Mouse (Mus musculus): Measurements from ENCODE around the gene Efna2.

Efna2 gene

DNA sequence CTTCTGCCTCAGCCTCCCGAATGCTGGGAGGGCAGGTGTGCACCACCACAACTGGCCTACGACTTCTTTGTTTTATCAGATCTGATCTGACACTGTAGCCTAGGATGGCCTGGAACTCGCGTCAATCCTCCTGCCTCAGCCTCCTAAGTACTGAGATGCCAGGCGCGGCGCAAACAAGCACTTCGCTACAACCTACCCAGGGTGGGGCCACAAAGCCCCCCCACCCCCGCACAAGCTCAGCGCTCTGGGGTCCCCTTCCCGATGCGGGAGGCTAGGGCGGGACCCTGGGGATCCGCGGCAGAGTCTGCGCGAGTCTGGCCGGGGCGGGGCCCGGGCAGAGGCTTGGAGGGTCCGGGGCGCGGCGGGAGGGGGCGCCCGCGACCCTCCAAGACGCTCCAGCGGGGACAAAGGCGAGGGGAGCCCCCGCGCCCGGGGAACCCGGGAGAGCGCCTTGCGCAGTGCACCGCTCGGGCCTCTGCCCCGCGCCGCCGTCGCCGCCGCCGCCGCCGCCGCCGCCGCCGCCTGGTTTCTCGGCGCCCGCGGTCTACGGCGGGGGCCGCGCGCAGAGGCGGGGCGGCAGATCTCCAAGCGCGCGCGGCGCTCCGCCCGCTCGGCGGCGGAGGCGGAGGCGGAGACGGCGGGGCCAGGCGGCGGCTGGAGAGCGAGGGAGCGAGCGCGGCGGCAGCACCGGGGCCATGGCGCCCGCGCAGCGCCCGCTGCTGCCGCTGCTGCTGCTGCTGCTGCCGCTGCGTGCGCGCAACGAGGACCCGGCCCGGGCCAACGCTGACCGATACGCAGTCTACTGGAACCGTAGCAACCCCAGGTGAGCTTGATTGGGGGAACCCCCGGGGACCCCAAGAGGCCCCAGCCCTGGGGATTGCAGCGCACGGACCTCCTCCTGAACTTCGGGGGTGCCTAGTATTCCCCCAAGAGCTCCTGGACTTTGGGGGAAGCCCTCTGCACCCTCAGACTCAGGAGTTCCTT lies at the start of gene Efna2:
TSS of gene Efna2 (plus strand) at position 415 of the 984 bp plus-strand sequence.
- peak; percentile 20 for DNase-seq

DNA sequence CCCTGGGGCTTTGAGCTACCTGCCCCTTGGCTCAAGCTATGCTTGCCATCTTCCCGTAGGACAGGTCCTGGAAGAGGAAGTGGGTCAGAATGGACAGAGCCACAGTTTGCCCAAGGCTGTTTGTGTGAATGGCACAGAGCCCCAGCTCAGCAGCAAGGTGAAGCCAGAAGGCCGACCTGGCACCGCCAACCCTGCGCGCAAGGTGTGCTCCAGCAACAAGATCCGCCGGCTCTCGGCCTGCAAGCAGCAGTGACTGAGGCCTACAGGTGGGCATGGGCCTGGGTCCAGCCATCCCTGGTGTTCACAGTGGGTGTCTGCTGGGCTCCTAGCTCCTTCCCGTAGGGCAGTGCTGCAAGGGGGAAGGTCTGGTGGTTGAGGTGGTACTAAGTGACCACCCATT lies 49.4 kb upstream of the Efna2 start:
- no peak for DNase-seq

DNA sequence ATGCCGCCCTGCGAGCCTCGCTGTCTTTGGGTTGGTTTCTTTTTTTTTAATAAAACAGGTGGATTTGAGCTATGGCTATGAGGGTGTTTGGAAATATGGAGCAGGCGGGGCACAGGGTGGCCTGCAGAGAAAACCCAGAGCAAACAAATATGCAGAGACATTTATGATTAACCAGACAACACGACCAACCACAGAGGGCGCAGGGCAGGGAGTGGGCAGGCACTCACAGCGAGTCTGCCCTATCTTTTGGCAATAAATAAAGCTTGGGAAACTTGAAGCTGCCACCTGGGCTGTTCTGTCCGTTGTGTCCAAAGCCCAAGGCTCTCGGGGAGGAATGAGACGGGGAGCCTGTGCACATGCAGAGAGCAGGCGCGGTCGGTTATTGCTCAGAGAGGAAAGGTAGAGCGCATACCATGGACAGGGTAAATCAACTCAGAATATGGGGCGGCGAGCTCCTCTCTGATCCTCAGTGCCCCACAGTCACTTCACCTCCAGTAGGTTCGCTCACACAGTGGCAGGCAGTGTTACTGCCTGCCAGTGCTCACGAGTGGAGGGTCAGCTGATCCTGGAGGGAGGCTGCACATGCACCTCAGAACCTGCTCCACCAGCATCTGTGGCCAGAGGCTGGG lies 48.8 kb upstream of the Efna2 start:
- DNase-seq: peak; percentile 86

DNA sequence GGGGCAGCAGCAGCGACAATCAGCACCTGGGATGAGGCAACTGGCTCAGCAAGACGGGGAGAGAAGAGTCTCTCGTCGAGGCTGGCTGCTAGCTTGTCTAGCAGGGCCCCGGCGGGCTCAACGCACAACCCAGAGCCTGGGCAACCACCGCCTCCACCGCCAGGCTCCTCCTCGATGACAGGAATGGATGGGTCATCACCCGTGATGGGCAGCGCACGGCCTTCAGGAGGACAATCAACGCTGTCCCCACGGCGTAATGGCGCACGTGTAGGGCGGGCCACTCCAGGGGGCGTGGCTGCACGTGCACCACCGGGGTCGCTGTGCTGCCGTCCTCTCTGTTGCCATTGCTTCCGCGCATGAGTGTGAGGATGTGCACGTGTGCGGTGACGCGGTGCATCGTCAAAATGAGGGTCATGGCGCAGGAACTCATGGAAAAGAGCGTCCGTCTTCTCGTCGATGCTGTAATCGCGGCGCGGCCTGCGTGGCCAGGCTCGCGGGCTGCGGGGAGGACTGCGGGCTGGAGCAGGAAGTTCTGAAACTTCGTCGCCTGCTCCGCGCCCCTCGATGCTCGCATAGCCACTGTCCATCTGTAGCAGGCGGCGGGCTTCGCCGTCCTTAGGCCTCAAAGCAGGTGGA lies 47.8 kb upstream of the Efna2 start:
- DNase-seq: no peak

DNA sequence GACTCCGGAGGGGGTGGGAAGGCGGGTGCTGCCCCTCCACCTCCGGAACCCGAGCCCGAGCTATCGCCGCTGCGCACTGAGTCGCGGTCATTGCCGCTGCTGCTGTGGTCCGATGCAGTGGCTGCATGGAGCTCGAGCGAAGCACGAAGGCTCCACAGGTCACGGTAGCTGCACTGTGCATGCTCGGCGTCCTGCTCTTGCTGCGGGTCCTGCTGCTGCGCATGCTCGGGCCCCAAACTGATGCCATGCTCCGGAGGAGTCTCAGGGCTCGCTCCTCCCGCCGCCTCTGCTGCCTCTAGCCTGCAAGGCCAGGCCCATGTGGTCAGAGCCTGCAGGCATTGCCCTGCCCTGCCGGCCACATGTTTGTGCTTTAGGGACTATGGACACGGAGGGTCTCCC lies 47.3 kb upstream of the Efna2 start:
- DNase-seq: no peak

DNA sequence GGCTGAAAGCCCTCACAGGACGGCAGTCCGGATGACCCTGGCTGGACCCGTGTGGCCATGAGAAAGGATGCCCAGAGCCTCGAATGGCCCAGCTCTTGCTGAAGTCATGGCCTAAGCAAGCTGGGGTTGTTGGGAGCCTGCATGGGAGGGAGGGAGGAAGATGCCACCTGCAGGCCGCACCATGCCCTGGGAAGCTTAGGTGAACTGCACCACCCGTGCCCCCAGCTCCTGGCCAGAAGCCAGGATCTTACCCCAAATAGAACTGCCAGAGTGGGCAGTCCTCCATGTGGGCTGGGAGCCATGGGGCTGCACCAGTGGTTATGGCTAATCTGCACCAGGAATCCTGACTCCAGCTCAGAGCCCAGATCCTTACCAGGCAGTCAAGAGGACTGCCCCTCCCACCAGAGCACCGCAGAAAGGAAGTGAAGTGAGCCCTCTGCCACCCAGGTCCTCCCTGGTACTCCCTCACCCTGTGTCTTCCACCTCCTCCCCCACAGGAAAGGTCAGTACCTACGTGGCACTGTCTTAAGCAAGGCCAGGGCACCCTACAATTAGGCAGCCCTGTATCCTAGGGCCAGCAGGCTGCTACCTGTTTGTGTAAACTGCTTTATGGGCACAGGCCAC lies 45.9 kb upstream of the Efna2 start:
- DNase-seq: peak; percentile 45

DNA sequence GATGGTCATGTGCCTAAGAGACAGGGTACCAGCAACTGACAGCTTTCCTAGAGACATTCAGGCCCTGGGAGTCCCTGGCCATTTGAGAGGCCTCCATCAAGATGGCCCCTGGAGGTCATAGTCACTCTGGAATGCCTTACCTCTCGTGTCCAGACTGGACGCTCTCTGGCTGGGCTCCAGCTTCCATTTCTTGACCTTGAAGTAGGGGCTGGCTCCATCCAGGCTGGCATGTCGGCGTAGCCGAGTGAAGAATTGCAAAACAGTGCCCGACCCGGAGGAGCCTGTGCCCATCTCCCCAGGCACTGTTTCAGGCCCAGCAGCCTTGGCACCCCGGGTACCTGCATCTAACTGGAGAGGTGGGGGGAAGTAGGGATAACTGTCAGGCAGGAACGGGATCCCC lies 44.9 kb upstream of the Efna2 start:
- DNase-seq: no peak

DNA sequence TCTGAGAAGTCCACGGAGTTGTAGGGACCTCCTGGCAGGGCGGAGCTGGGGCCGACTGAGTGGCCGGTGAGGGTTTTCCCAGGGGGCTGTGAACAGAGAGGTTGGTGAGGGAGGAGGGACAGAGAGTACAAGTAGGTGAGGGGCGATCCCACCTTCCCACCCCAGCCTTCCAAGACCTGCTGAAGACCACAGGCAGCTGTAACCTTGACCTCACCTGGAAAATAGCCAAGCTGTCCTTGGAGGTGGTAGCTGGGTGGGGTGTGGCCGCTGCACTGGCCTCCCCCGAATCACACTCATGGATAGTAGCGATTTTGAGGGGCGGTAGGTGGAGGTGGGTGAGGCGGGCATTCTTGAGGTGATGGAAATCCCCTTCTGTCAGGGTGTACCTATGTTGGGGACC lies 44.1 kb upstream of the Efna2 start:
- DNase-seq: no peak

DNA sequence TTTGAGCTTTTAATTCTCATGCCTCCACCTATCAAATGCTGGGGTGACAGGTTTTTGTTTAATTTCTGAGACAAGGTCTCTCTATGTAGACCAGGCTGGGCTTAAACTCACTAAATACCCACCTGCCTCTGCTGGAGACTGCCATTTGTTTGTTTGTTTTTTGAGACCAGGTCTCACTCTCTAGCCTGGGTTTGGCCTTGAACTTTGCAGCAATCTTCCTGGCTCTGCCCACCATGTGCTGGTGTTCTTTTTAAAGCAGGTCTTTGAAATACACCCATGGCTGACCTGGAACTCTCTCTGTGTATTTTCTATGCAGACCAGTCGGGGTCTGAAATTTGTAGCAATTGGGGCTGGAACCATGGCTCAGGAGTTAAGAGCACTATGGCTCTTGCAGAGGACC lies 43.6 kb upstream of the Efna2 start:
- DNase-seq: no peak

DNA sequence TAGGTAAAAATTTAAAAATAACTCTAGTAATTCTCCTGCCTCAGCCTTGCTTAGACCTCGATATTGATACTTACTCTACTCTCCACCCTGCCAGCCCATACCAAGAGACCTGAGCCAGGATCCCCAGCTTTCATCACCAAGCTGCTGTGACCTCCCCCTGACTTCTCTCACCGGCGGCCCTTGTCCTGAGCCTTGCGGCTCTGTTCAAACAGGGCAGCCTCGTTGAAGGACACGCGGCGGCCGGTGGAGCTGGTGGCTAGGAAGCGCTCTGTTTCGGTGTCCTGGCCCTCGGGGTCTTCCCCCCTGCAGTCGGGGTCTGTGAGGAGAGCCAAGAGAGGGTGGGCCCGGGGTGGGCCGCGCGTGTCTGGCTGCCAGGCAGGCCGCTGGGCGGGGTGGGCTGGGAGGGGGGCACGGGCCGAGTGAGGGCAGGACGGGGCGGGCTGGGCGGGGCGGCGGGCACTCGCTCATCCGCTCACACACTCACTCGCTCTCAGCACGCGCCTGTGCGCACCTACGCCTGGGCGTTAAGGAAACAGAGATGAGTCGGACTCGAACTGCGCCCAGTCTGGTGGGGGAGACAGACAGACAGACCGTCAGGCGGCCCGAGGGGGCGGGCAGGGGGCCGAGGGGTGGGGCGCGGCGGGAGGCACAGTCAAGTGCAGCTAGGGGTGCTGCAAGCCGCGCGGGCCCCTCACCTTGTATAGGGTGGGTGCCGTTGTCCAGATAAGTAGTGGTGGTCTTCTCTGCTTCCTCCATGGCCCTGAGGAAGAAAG lies 42.9 kb upstream of the Efna2 start:
- no peak for DNase-seq

DNA sequence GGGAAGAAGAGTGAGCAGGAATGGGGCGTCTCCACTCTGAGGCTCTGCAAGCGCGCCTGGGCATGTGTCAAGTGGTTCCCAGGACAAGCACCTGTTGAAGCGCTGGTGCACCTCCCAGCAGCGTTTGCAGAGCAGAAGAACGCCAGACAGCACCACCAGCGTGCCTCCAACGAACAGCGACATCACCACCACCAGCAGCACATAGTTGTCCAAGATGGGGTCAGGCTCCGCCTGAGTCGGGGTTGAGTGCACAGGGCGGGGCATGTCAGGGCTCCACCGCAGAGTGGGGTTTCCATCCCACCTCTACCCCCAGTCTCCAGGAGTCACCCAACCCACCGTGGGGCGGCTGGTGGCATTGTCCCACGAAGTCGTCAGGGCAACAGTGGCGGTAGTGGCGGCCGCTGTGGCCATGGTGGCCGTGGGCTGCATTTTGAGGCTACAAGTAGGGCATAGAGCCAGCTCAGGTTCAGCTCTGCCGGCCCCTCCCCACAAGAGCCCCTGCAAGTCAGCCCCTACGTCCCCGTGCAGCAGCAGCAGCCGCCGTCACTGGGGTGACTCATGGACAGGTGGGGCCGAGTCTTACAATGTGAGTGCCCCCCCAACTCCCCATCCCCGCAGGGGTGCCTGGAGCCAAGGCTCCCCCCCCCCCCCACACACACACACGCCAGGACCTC lies 42.2 kb upstream of the Efna2 start:
- DNase-seq: no peak

DNA sequence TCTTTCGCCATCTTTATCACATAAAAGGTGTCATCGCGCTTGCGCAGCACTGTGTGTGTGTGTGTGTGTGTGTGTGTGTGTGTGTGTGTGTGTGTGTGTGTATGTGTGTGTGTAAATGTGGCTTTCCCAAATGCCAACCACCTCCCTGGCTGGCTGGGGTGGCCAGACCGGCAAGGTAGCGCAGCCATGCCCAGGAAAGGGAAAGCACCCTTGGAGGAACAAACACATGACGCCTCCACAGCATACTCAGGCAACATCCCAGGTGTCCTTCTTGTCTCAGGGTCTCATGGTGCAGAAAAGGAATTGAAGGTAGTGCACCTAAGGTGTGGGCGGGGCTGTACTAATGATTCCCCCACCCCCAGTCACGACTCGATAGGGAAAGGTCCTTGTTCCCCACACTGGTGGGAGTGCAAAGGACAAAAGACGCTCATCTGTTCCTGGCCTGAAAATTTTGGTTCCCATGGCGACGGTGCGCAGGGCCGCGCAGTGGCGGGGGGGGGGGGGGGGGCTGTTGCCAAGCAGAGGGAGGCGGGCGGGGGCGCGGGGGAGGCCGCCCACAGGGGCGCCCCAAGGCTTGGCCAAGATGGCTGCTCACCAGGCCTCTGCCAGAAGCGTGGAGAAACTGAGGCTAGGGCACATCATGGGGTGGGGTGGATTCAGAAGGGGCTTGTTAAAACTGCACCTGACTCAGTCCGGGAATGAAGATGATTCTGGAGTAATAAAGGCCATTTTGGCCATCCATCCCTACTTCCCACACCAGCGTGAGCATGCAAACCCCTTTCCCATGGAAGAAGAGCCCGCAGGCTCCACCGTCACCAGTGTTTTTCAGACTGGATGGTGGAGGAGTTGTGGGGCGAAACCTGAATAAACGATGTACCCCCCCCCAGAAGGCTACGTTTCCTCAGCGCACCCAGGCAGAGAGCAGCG lies 41.4 kb upstream of the Efna2 start:
- no peak for DNase-seq

DNA sequence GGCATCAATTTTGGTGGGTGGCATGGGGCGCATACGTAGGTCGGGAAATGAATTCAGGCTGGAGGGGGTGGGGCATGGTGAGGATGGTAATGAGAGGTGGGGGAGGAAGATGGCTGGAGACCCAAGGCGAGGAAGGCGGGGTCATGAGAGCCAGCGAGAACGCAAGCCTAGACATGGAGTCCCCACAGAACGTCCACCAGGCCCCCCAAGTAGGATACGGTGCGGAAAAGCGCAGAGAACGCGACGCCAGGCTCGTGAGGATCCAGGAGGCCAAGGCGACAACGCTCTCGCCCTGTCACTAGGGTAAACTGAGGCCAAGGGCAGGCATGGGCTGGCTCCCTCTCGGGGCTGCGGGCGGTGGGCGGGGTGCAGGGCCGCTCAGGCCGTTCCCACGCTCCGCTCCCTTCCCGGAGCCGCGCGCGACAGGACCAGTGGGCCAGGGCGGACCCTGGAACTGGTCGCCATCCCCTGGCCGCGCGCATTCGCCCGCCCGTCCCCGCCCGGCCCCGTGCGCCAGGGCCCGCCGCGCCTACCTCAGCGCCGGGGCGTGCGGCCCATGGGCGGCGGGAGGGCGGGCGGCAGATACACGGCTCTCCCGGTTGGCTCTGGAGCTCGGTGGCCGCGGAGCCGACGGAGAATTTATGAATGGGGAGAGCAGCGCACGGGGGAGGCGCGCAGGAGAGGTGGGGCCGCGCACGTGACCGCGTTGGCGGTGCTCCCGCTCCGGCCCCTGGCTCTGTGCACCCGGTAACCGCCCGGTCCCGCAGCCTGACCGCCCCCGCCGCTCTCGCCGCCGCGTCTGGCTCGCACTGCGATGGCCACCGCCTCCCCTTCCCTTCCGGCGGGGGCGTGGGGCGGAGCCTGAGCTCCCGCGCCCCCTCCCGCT lies 40.5 kb upstream of the Efna2 start, which contains the start of gene Atp5d:
TSS of gene Atp5d (plus strand) at position 80 of the 886 bp plus-strand sequence.
- peak; percentile 61 for DNase-seq

DNA sequence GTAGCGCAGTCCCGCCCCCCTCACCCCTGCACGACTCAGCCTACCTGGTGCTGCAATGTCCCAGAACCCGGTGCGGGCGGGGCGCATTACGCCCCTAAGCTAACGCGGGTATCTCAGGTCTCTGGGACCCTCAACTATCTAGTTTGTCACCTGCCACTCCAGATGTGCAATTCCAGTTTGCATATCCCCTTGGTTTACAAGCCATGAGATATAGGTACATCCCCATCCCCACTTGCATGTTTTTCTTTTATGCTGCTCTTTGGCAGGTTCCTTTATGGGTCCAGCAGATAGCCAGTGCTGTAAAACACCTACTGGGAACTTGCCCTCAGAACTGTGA lies 39.9 kb upstream of the Efna2 start:
- DNase-seq: no peak

DNA sequence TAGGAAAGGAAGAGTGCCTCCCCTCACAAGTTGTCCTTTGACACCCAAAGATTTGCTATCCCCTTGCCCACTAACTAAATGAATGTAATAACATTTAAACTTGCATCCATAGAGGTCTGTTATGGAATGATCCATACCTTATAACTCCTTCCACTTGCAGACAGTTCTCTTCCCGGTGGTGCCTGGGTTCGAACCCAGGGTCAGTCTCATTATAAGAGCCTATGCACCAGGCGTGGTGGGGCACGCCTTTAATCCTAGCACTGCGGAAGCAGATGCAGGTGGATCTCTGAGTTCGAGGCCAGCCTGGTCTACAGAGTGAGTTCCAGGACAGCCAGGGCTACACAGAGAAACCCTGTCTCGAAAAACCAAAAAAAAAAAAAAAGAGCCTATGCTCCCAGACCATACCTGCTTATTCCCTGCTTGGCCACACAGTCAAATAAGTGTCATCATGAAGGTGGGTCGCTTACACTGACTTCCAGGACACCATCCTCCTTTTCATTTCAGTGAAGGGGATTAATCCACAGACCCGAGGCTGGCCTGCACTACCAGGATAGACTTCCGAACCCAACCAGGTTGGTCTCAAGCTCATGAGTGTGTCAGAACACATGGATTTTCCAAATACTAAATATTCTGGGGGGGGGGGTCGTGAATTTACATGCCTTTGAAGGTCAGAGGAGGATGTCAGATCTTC lies 39.2 kb upstream of the Efna2 start:
- DNase-seq: peak; percentile 35

DNA sequence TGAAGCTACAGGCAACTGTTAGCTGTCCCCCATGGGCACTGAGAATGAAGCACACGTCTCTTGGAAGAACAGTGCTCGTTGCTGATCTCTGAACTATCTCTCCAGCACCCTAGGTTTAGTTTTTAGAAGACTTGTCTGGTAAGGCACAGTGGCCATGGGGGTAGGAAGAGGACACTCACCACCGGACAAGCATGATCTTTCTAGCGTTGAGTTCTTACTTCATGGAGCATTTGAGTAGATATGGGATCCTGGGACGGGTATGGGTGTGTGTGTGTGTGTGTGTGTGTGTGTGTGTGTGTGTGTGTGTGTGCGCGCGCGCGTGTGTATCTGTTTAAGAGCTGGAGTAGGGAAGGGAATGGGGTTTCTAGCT lies 38.6 kb upstream of the Efna2 start, which contains the start of gene Cbarp:
TSS of gene Cbarp (minus strand) at position 170 of the 370 bp plus-strand sequence.
- DNase-seq: no peak

DNA sequence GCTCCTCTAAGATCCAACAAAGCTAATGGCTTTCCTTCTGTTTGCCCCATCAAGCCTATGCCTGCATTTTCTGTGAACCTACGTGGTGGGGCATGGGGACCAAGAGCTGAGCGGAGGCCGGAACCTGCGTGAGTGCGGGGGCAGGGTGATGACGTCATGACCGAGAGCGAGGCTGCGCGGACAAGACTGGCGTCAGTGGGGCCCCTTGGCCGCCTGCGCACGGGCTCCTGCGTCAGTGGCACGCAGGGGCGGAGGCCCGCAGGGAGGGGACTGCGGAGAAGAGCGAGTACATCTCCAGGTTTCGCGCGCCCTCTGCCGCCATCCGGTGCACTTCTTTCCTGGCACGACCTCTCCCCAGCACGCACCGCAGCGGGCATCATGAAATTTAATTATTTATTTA lies 38.0 kb upstream of the Efna2 start:
- DNase-seq: peak; percentile 97

DNA sequence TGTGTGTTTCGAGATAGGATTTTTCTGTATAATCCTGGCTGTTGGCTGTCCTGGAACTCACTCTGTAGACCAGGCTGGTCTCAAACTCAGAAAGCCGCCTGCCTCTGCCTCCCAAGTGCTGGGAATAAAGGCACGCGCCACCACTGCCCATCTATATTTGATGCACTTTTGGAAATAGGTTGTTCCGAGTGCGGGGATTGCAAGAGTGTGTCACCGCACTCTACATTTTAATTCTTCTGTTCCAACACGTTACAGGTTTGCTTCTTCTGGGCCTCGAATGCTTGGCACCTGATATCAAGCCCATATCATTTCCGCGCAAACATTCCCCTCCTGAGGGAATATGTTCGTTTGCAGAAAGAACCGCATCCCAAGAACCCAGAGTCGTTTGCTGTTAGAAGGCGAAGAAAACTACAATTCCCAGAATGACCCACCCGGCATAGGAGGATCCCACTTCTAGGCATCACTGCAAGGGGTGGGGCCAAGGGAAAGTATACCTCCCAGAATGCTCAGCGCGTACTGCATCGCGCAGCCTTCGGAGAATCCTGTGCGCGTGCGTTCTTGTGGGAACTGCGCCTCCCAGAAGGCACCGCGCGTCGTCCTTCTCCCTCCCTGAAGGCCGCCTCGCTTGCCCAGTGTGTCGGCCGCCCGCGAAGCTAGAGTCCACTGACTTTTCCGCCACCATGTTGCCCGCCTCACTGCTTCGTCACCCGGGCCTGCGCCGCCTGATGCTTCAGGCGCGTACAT lies 37.3 kb upstream of the Efna2 start:
- DNase-seq: peak; percentile 98
